Mouse (Mus musculus): ENCODE data around the gene Map4k4.

- TF ChIP-seq CTCF (IDR thresholded peaks at IDR 0.05; ENCODE audit: borderline replicate concordance, insufficient read depth, low read depth, low read length) (no peak), POLR2A (IDR thresholded peaks at IDR 0.05; ENCODE audit: borderline replicate concordance, insufficient read depth, low read length) (no peak)
These were observed 18.2 kb upstream of the Map4k4 start for GRCm38 (mm10) chr1:39882505-39882904.
